Mouse (Mus musculus): Measurements from ENCODE around the gene Dpf3.

GRCm38 (mm10) chr12:83392011-83392410, 95.5 kb downstream of the Dpf3 start:
- no peak for TF ChIP-seq POLR2A (IDR thresholded peaks at IDR 0.05; ENCODE audit: borderline replicate concordance, insufficient read depth, low read length)
- no peak for TF ChIP-seq CTCF (IDR thresholded peaks at IDR 0.05; ENCODE audit: borderline replicate concordance, insufficient read depth, low read depth, low read length)

Data from cerebellum, adult 2 months (tissue).